Mouse (Mus musculus): Measurements from ENCODE around the gene Pak1ip1. TPM values are rescaled to one million over a fixed set of nuclear protein-coding genes. Genes with fewer than 3 reads are reported as not detected.

Gene Pak1ip1
- total RNA-seq, 2 experiments from 2014 or later = 63.5 to 88.0 TPM

Other genes with a start within 250 kb of the Pak1ip1 start
- 6.1 and 7.1 TPM in 2 replicates for gene Gcnt2, start 141.3 kb upstream of the Pak1ip1 start, total RNA-seq (2015; ENCODE audit: low replicate concordance)
- gene Gcnt2, start 141.3 kb upstream of the Pak1ip1 start, total RNA-seq (2017; ENCODE audit: low replicate concordance) = 1.4 and 1.9 TPM in 2 replicates
- gene Tmem14c, start 15.3 kb downstream of the Pak1ip1 start, total RNA-seq (2015; ENCODE audit: low replicate concordance) = 628 and 784 TPM in 2 replicates
- gene Tmem14c, start 15.3 kb downstream of the Pak1ip1 start, total RNA-seq (2017; ENCODE audit: low replicate concordance) = 461 and 723 TPM in 2 replicates
- gene Mak, start 78.7 kb downstream of the Pak1ip1 start, total RNA-seq (2015; ENCODE audit: low replicate concordance) = not detected in 2 replicates
- not detected in 2 replicates for gene Mak, start 78.7 kb downstream of the Pak1ip1 start, total RNA-seq (2017; ENCODE audit: low replicate concordance)
- gene Gcm2, start 110.0 kb downstream of the Pak1ip1 start, total RNA-seq (2015; ENCODE audit: low replicate concordance) = not detected in 2 replicates
- not detected in 2 replicates for gene Gcm2, start 110.0 kb downstream of the Pak1ip1 start, total RNA-seq (2017; ENCODE audit: low replicate concordance)
- gene Sycp2l, start 113.3 kb downstream of the Pak1ip1 start, total RNA-seq (2015; ENCODE audit: low replicate concordance) = not detected in 2 replicates
- gene Sycp2l, start 113.3 kb downstream of the Pak1ip1 start, total RNA-seq (2017; ENCODE audit: low replicate concordance) = not detected in 2 replicates
- gene Elovl2, start 219.4 kb downstream of the Pak1ip1 start, total RNA-seq (2015; ENCODE audit: low replicate concordance) = not detected in 2 replicates
- gene Elovl2, start 219.4 kb downstream of the Pak1ip1 start, total RNA-seq (2017; ENCODE audit: low replicate concordance) = not detected in 2 replicates
- gene Smim13, start 248.8 kb downstream of the Pak1ip1 start, total RNA-seq (2015; ENCODE audit: low replicate concordance) = 0.84 and 2.2 TPM in 2 replicates
- gene Smim13, start 248.8 kb downstream of the Pak1ip1 start, total RNA-seq (2017; ENCODE audit: low replicate concordance) = 2.8 and 5.4 TPM in 2 replicates

Measured in erythroid progenitor cell, adult 5-6 weeks (primary cell).